Mouse (Mus musculus) ES-E14 (cell line): ENCODE data around the gene Fmnl3.

ENCODE experiments used
- CHD2 ChIP-seq: IDR thresholded peaks from 2 replicates; pipeline ENCODE4 v1.6.1; 2014; ENCODE audit warnings: mild to moderate bottlenecking, low read depth, low read length, inconsistent platforms
- MAFK ChIP-seq: IDR thresholded peaks from 2 replicates; pipeline ENCODE4 v1.6.1; 2014; ENCODE audit warnings: mild to moderate bottlenecking, low read depth, low read length, inconsistent platforms; ENCODE audit not compliant: insufficient read depth
- ZC3H11A ChIP-seq: IDR thresholded peaks from 2 replicates; pipeline ENCODE4 v1.6.1; 2012; ENCODE audit warnings: low read depth, mild to moderate bottlenecking, inconsistent platforms, low read length, borderline replicate concordance

GRCm38 (mm10) chr15:99284527-99285188 is 85.6 kb downstream of the Fmnl3 start:
- TF ChIP-seq ZC3H11A (no peak), MAFK (no peak), CHD2 (no peak)
